Mouse (Mus musculus) bone marrow macrophage, adult 2 months (primary cell): ENCODE results near the gene St7. TPM values are rescaled to one million over a fixed set of nuclear protein-coding genes. Genes with fewer than 3 reads are reported as not detected.

Source experiments
- H3K27ac ChIP-seq: 2 replicates; pipeline ENCODE4 v1.5.1; 2012; ENCODE audit warnings: low read depth, low read length; ENCODE audit not compliant: insufficient read depth
- H3K4me1 ChIP-seq: 2 replicates; pipeline ENCODE4 v1.6.1; 2012; ENCODE audit warnings: low read length; ENCODE audit not compliant: control insufficient read depth, insufficient read depth
- H3K4me3 ChIP-seq: 2 replicates; pipeline ENCODE4 v1.5.1; 2012; ENCODE audit warnings: mild to moderate bottlenecking, low read length, moderate library complexity; ENCODE audit not compliant: insufficient read depth
- CTCF ChIP-seq: IDR thresholded peaks from 2 replicates; pipeline ENCODE4 v1.5.1; 2012; ENCODE audit warnings: low read depth, mild to moderate bottlenecking, low read length, moderate library complexity
- POLR2A ChIP-seq: IDR thresholded peaks from 2 replicates; pipeline ENCODE4 v1.6.1; 2012; ENCODE audit warnings: mild to moderate bottlenecking, low read depth, low read length, borderline replicate concordance
- polyA plus RNA-seq: library from polyadenylated mRNA; stranded (reverse); fragments of >200 nt; gene quantifications from 2 replicates; pipeline ENCODE4 v1.2.4, GENCODE M21; 2012; ENCODE audit not compliant: missing spikeins, insufficient read depth, insufficient read length

St7 gene
- polyA plus RNA-seq, 1 experiment, result 5.3 TPM

DNA sequence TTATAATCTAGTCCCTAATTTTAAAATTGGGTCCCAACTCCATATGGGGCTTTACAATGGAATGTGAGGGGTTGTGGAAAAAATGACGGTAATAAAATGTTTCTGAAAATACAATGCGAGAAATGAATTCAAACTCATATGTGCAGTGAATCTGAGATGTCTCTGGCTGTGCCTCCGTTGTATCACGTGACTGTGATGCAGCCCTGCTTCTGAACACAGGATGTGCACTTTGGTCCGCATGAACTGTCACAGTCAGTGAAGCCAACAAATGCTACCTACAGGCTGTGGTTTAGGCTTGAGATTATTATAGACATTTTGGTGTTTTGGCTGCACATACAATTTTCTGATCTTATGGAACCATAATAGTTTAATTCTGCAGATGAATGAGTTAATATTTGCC, 256.4 kb downstream of the St7 start:
- Histone ChIP-seq H3K4me3 (no peak overlapping the region), H3K27ac (no peak overlapping the region), H3K4me1 (no peaks in the 10 kb centered on the region)
- no peak for TF ChIP-seq POLR2A
- no peak for TF ChIP-seq CTCF

DNA sequence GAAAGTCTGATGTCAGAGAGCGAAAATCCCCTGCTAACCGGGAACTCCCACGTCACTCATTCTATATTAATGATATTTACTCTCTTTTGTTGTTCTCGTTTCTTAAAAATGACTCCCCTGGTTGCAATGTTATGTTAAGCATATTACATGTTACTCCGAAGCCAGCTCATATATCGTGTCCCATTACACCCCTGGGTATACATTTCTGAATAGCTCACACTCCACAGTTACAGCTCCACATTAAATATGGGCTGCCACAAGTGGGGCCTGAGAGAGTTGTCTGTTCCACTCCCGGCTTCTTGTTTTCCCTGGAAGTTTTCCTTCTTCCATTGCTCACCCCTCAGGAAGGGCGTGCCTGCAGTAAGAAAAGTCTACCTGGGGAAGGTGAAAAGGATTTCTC, 259.0 kb downstream of the St7 start:
- Histone ChIP-seq H3K27ac (no peak overlapping the region), H3K4me3 (no peak overlapping the region), H3K4me1 (no peaks in the 10 kb centered on the region)
- TF ChIP-seq POLR2A (no peak), CTCF (no peak)

DNA sequence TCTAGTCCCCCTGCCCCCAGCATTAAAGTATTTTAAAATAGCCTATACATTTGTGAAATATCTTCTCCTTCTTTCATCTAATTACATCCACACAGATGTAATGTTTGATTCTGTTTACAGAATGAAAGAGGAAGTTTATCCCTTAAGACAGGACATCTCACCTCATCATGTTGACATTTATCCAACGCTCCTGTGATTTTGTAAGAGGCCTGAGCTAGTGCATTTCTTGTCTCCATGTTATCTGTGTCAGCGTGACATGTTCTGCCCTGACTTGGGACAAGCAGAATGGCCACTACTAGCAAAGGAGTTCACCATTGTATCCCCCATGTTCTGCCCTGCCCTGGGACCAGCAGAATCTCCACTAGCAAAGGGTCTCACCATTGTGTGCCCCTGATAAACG, 270.7 kb downstream of the St7 start:
- TF ChIP-seq POLR2A, result no peak
- TF ChIP-seq CTCF, result no peak
- H3K4me1 ChIP-seq, result no peaks in the 10 kb centered on the region
- H3K27ac ChIP-seq, result no peak overlapping the region
- H3K4me3 ChIP-seq, result no peak overlapping the region

DNA sequence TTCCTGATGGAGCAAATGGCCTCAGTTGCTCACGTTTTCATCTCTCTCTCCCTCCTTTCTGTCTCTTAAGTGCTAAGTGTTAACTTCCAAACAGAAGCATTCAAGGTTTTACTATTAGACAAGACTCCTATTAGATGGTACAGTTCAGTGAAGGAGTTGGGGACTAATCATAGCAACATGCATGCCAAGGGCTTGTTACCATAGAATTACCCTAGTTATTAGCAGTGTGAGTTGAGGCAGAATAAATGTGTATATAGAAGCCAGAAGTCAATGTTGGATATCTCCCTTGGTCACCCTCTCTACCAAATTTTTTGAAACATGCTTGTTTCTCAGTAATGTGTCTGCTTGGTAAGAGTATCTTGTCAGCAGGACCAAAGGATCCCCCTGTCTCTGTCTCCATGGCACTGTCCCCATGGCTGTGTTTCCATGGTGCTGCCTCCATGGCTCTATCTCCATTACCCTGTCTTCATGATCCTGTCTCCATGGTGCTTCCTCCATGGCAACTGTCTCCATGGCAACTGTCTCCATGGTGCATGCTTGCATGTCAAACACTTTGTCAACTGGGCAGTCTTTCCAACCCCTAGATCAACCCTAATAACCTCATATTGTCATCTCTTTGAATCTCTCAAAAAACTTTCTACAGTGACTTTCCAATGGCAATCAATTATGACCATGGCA, 275.9 kb downstream of the St7 start:
- Histone ChIP-seq H3K4me1 (no peaks in the 10 kb centered on the region), H3K27ac (no peak overlapping the region), H3K4me3 (no peak overlapping the region)
- no peak for TF ChIP-seq POLR2A
- no peak for TF ChIP-seq CTCF

DNA sequence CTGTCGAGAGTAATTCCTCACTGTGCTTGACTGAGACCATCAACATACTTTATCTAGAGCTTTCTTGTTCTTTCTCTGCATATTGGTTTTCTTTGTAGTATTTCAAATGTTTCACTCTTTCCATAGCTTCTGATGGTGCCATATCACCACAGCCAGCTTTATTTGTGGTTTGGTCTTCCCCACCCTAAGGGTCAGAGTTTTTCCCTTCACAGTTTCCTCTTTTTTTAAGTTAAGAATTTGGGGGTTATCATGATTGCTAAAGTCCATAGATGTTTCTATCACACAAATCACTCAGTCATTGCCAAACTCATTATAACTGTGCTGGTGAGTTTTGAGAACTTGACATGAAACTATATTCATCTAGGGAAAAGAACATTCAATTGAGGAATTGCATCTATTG, 277.1 kb downstream of the St7 start:
- TF ChIP-seq CTCF (no peak), POLR2A (no peak)
- H3K4me3 ChIP-seq, result no peak overlapping the region
- H3K4me1 ChIP-seq, result no peaks in the 10 kb centered on the region
- no peak overlapping the region for H3K27ac ChIP-seq

DNA sequence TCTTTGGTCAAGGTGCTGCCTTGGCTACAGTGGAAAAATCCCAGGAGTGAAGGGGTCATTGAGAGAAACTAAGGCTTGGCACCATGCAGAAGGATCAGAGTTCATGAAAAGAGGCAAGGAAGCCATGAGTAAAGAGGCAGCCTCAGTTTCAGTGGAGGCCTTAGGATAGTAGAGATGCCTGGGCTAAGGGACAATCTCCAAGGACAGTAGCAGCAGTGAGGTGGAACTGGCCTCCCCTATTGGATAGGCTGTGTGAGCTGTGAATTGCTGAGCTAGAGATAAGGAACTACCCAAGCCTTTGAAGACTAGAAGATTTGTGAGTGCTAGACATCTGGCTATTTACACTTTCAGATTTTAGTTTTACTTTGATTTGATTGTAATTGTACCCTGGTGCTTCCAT, 278.7 kb downstream of the St7 start:
- no peak overlapping the region for H3K27ac ChIP-seq
- H3K4me3 ChIP-seq, result no peak overlapping the region
- H3K4me1 ChIP-seq, result no peaks in the 10 kb centered on the region
- TF ChIP-seq CTCF (no peak), POLR2A (no peak)

DNA sequence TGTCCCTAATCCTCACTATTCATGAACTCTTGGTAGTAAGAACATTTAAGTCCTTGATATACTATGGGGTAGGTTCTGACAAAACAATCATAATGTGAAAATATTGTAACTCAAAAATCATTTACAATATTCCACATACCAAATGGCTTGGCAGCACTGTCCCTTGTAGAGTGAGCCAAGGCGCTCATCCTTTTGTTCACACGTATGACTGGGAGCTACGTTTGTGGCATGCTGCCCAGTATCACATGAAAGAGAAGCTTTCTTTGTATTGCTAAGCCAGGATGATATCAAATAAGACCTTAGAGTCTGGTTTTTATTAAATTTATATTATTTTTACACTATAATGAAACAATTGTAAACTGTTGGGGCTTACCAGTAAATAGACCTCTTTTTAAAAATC, 281.7 kb downstream of the St7 start:
- no peaks in the 10 kb centered on the region for H3K4me1 ChIP-seq
- no peak overlapping the region for H3K4me3 ChIP-seq
- H3K27ac ChIP-seq, result no peak overlapping the region
- no peak for TF ChIP-seq POLR2A
- no peak for TF ChIP-seq CTCF

DNA sequence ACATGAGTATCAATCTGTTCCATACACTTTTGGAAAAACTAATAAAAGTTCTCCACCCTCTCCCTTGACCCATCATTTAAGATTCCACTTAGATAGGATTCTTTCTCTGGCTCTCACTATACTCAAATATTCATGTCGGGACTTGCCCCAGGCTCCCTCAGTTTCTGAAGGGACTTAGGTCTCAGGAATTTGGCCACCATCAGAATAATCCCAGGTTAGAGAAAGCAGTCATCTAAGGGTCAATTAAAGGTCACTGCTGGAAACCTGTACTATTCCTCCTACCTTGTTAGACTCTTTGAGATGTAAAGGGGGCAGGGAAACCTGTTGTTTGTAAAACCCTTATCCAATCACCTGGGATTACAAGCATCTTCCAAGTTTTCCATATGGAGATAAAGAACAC, 284.4 kb downstream of the St7 start:
- no peak for TF ChIP-seq CTCF
- TF ChIP-seq POLR2A, result no peak
- Histone ChIP-seq H3K4me1 (no peaks in the 10 kb centered on the region), H3K27ac (no peak overlapping the region), H3K4me3 (no peak overlapping the region)

DNA sequence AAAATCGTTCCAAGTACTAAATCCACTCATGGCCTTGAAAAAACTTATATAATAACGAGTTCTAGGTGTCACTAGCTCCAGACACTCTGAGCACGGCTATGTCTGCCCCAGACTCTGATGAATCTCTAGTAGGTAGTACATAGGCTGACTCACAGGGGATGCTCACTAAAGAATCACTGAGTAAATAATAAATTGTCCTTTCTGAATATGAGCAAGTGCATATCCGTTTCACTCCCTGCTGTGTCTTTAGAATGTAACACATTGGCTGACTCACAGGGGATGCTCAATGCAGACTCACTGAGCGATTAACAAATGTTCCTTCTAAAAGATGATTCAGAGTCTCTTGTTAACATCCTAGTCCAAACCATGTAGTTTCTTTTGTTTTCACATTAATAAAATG, 285.6 kb downstream of the St7 start:
- H3K4me3 ChIP-seq, result no peak overlapping the region
- no peaks in the 10 kb centered on the region for H3K4me1 ChIP-seq
- H3K27ac ChIP-seq, result no peak overlapping the region
- no peak for TF ChIP-seq CTCF
- TF ChIP-seq POLR2A, result no peak

DNA sequence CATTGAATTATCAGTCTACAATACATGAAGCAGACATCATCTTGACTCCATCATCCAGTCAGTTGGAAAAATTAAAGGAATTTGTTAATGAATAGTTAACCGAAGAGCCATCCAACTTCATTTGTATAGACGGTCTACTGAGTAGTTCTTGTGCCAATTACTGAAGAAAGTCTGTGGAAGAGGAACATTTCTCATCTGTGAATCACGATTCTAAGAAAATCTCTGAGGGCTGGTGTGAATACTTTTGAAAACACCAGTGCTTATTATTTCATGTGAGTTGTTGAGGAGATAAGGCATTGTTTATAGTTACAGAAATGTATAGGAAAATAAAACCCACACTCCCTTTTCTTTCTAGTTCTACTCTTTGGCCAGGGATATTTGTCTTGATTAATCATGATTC, 286.1 kb downstream of the St7 start:
- Histone ChIP-seq H3K4me3 (no peak overlapping the region), H3K27ac (no peak overlapping the region), H3K4me1 (no peaks in the 10 kb centered on the region)
- TF ChIP-seq CTCF (no peak), POLR2A (no peak)

DNA sequence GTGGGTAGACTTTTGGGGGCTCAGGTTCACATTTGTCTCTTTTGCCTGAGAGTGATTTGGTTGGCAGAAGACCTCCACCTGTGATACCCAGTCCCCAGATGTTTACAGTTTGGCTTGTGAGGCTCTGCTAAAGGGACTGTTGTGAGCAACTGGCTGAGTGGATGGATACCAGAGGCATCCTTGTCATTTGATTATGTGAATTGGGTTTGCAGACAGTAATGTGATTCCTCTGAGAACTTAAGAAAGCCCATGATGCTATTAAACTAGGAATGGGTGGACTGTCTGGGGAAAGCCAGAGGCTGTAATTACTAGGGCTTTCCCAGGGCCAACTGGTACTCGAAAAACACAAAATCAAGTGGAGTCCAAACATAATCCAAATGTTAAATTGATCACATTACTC, 286.6 kb downstream of the St7 start:
- H3K4me3 ChIP-seq, result no peak overlapping the region
- no peak overlapping the region for H3K27ac ChIP-seq
- TF ChIP-seq POLR2A, result no peak
- no peak for TF ChIP-seq CTCF
- no peaks in the 10 kb centered on the region for H3K4me1 ChIP-seq
